Mouse (Mus musculus) gastrocnemius, postnatal 14 days (tissue): ENCODE results near the gene Tmprss11d. TPM values are rescaled to one million over a fixed set of nuclear protein-coding genes. Genes with fewer than 3 reads are reported as not detected.
A peak's percentile ranks its signal among the peaks of the same experiment; 100 is the strongest.
"Not testable (repeated sequence)": the region's sequence is repeated elsewhere in the genome, so short reads cannot be mapped to it uniquely, and the experiment has no call there.

ENCODE experiments used
- DNase-seq: peaks from one replicate; pipeline ENCODE4 v3.0.0; 2021; ENCODE audit warnings: mixed read lengths
- intact Hi-C: fragments of 180-260 bp; cut with DNase I; formaldehyde crosslinking; loops from one replicate; pipeline ENCODE4 v1.15.1; 2025; ENCODE audit warnings: low total_unique reads
- long read RNA-seq, 2 experiments: library from polyadenylated mRNA; stranded (forward); transcript quantifications; one replicate each; pipeline ENCODE4 v2.0.0; 2021
- total RNA-seq, 2 experiments: library from RNA; stranded (reverse); gene quantifications; 2 replicates each; pipeline ENCODE4 v1.2.3; 2021

Gene Tmprss11d
- total RNA-seq, result not detected
- long read RNA-seq, experiment 1, result 0 reads
- long read RNA-seq, experiment 2, result 0 reads

- DNase-seq, result no peak
- intact Hi-C loops, result no loop called here
Observed at GRCm38 (mm10) chr5:86373320-86373719, at the start of gene Tmprss11d. TSS of gene Tmprss11d (minus strand) at chr5:86373420.

DNA sequence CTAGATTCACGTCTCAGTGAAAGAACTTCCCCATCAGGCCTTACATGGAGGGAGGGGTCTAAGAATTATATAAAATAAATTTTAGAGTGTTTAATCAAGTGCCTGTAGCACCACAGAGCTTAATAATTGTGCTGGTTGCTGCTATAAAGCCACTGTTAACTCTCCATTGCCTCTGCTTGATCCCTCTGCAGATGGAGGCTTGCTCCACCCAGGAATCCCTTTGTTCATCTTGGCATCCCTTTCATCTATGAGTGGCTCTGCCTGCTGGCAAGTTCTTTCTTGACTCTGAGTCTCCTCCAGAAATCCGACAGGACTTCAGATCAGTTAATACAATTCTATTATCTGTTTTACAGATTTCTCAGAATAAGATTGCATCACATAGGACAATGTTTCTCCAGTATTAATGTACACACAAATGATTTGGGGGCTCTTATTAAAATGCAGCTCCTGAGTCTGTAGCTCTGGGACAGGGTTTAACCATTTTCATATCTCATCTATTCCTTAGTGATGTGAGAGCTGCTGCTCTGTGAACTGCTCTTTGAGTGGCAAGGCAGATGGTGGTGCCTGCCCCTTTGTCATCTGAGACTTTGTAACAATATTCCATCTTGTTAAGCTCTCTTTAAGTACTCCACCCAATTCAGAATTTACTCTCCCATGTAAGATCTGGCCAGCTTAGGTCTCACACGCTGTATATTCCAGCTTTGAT is 48.3 kb upstream of the Tmprss11d start:
- intact Hi-C loops, result no loop called here

DNA sequence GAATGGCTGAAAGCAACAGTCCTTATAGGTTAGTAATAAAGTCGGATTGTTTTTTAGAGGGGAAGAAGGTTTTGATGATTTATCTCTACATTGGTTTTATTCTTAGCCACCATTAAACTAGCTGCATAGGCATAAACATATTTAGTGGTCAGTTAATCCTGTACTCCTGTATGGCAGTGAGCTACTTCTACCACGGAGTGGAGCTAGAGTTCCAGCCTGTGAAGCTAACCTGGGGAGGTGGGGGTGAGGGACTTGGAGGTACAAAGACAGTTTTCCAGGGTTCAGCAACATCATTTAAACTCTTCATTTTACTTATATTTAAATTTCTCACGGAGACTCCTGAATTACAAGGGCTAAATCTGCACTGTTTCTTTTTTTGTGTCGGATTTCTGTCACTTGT is 46.3 kb upstream of the Tmprss11d start:
- no peak for DNase-seq
- intact Hi-C loops, result no loop called here

More for the DNA sequence above, 48.3 kb upstream of the Tmprss11d start:
- DNase-seq, result no peak

DNA sequence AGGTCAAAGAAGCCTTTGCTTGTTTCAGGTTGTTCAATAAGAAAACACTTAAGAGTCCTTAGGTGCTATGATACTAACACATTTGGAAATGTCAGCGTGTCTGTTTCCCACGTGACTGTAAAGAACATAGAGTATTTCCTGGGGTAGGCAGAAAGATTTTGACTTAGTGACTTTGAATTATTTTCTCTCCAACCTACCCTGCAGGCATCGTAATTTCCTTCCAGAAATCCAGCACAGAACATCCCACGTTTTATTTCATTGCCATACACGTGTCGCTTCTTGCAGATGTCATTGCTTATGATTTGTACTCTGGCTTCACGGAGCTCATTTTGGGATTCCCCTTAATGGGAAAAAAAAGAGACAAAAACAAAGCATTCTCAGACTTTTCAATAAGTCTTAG is 41.1 kb upstream of the Tmprss11d start:
- intact Hi-C loops, result loop anchor here (5.0 kb wide), 1 partner anchor 217 kb away; the partner anchor contains the start of gene Gnrhr
- no peak for DNase-seq

GRCm38 (mm10) chr5:86410815-86411214 is 37.6 kb upstream of the Tmprss11d start:
- DNase-seq, result no peak
- intact Hi-C loops, result loop anchor here (5.0 kb wide), 1 partner anchor 214 kb away; the partner anchor contains the start of gene Gnrhr

GRCm38 (mm10) chr5:86407941-86408340 is 34.7 kb upstream of the Tmprss11d start:
- intact Hi-C loops, result no loop called here
- no peak for DNase-seq

DNA sequence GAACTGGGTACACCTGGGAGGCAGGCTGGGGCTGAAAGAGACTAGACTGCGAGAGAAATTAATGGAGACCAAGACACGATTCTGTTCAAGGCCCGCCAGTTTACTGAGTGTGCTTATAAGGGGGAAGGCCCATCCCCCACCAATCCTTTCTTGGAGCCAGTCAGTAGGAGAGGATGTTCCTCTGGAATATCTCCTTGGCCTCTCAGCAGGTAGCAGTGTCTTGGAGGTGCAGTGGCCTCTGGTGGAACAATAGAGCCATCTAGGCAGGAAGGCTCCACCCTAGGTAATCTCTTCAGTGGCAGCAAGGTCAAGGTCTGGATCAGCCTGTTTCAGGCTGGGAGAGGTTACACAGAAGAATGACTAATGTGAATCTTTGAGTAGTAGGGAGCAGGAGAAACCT is 34.0 kb upstream of the Tmprss11d start:
- intact Hi-C loops, result no loop called here
- no peak for DNase-seq

DNA sequence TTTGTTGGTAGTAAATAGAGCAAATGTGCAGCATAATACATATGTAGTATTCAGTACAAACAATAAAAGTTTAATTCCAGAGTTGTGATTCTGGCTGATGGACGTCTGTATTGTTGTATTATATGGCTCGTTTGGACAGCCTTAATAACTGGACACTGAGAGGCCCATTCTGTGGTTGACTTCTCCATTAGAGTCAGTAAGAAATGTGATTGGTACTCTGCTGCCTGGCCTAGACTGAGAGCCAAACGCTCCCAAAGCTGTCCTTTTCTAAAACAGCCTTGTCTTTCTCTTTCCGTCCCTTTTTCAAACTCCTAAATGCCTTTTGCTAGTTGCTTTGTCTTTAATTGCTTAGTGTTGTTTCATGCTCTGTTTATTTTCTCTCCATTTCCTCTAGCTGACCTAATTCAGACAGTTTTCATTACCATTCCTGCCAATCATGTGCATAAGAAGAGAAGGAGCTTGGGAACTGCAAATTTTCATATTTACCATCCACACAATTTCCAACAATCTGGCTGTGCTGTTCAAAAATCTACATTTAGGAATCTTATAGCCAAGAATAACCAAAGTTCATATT is 13.7 kb downstream of the Tmprss11d start:
- intact Hi-C loops, result no loop called here

DNA sequence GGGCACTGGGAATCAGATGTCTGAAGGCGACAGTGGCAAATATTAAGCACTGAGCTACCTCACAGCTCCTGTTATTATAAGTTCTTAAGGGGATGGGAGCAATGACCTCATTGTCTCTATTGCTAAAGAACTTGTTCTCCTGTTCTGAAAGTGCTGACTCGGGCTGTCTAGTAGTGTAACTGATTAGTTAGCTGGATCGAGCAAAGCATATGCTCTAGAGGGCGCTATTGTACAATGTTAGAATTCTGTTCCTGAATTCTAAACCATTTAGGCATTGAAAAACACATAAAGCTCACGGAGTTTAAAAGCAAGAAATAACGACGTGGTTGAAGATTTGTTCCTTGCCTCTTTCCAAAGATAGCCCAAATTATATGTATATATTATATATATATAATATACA is 20.3 kb downstream of the Tmprss11d start:
- DNase-seq, result peak; percentile 2
- intact Hi-C loops, result no loop called here

More for the DNA sequence above, 13.7 kb downstream of the Tmprss11d start:
- DNase-seq, result no peak

- intact Hi-C loops, DNase-seq: not testable (repeated sequence)
Observed at GRCm38 (mm10) chr5:86318018-86318956, 54.9 kb downstream of the Tmprss11d start.

DNA sequence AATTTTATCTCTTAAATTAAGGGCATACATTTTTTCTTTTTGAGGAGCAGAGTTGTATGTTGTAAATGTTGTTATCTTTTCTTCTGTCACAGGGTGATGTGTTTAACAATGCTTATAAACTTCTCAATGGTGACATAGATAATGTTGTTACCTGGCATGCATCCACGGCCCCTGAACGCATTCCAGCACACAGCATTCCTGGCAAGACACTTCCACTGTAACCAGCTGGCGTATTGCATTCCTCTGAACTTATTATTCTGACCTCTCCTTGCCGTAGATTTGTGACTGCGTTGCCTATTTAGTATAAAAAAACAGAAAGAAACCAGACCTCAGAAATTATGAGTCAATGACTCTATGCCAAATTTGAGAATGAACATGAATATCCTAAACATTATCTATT is 67.1 kb downstream of the Tmprss11d start:
- intact Hi-C loops, result no loop called here
- DNase-seq, result no peak

DNA sequence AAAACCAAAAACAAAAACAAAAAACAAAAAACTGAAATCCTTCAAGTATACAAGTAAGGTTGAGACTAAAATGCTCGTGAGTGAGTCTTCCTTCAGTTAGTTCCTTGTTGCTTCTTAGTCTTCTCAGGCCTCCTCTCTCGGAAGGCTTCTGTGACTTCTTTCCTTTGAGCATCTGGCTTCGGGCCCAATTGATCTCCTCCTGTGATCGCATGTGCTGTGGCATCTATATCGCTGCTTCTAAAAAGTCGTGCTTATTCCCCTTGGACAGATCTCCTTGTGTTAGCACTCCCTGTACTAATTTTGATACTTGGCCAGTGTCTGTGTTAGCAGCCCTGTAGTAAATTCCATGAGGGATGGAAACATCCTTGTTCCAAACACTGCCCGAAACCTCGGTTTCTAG is 69.3 kb downstream of the Tmprss11d start:
- DNase-seq, result no peak

GRCm38 (mm10) chr5:86289208-86289607 is 84.0 kb downstream of the Tmprss11d start, which contains the start of gene Tmprss11c:
TSS of gene Tmprss11c (minus strand) at chr5:86289308.
- no peak for DNase-seq
- intact Hi-C loops, result no loop called here

More for the DNA sequence above, 69.3 kb downstream of the Tmprss11d start:
- intact Hi-C loops, result no loop called here

Other genes starting within 250 kb of the Tmprss11d start
- 1 to 10 TPM; 4.1 to 4.6 TPM for gene Uba6, start 200.6 kb downstream of the Tmprss11d start, total RNA-seq
- not detected for gene Gnrhr, start 175.5 kb downstream of the Tmprss11d start, total RNA-seq
- not detected for gene Tmprss11c, start 84.1 kb downstream of the Tmprss11d start, total RNA-seq
- gene Tmprss11a, start 95.6 kb upstream of the Tmprss11d start, total RNA-seq, result not detected
- not detected for gene Tmprss11g, start 145.2 kb upstream of the Tmprss11d start, total RNA-seq